In genomic region chr19:53329992-53330381, GRCm38 (mm10) we compare ENCODE assay signal across 7 mouse cellular contexts. TPM values are rescaled to one million over a fixed set of nuclear protein-coding genes. Genes with fewer than 3 reads are reported as not detected.
DNase-seq lines count a peak whose midpoint lies in the region; ATAC-seq and TF ChIP-seq lines count a peak whose summit lies in the region.

No protein-coding gene starts in this region.

- H3K27me3 ChIP-seq in intestine, embryonic 16.5 days (replicated peaks; ENCODE audit: control insufficient read depth, insufficient read depth, low read length), result no peaks in the 10 kb centered on the region
- H3K27me3 ChIP-seq in midbrain, embryonic 10.5 days (ENCODE audit: low read depth, poor library complexity, severe bottlenecking), result no peaks in the 10 kb centered on the region
- no peaks in the 10 kb centered on the region for H3K27me3 ChIP-seq in small intestine, adult 2 months (ENCODE audit: control insufficient read depth, insufficient read depth, low read length)

- no peak for TF ChIP-seq POLR2A in small intestine, adult 2 months (IDR thresholded peaks at IDR 0.05; ENCODE audit: low read depth, low read length)

- TF ChIP-seq CTCF in small intestine, adult 2 months (IDR thresholded peaks at IDR 0.05; ENCODE audit: extremely low read depth, insufficient read length, insufficient replicate concordance, low read depth, low read length), result no peak

- H3K4me2 ChIP-seq in intestine, embryonic 16.5 days (ENCODE audit: low read depth, low read length), result peak overlapping the region; percentile 97

- WGBS in intestine, embryonic 16.5 days, result under 1% methylated on average over 29 of the region's 29 CpGs
- WGBS in midbrain, embryonic 10.5 days, result under 1% methylated on average over 29 of the region's 29 CpGs
- 2% methylated on average over 29 of the region's 29 CpGs for WGBS in small intestine, adult 2 months

- intact Hi-C loops in left cerebral cortex, postnatal 4 days (cut with DNase I), result no loop called here

- peak; percentile 81 to 88 for DNase-seq in adrenal gland, adult (ENCODE audit: inconsistent age in 2 of 2, low spot score in 1 of 2)
- DNase-seq in embryo, embryonic 10.5 days (ENCODE audit: low spot score), result peak; percentile 85
- DNase-seq in gastrocnemius, postnatal 4 days (ENCODE audit: low spot score in 2 of 2), result peak; percentile 59 to 80
- peak; percentile 81 for DNase-seq in left cerebral cortex, postnatal 4 days
- peak; percentile 82 for DNase-seq in midbrain, embryonic 10.5 days (ENCODE audit: low spot score)

- H3K9ac ChIP-seq in intestine, embryonic 16.5 days (ENCODE audit: low read depth, low read length), result peak overlapping the region; percentile 88

- H3K4me1 ChIP-seq in intestine, embryonic 16.5 days (ENCODE audit: control insufficient read depth, insufficient read depth, low read length), result peaks cover 18% of the 10 kb centered on the region
- peaks cover 40% of the 10 kb centered on the region for H3K4me1 ChIP-seq in midbrain, embryonic 10.5 days
- H3K4me1 ChIP-seq in small intestine, adult 2 months (ENCODE audit: control insufficient read depth, insufficient read depth, insufficient read length, low read length), result peaks cover 10% of the 10 kb centered on the region

- peaks cover 8% of the 10 kb centered on the region for H3K36me3 ChIP-seq in intestine, embryonic 16.5 days (ENCODE audit: control insufficient read depth, insufficient read depth, low read length)
- peaks cover 37% of the 10 kb centered on the region for H3K36me3 ChIP-seq in midbrain, embryonic 10.5 days
- peaks cover 22% of the 10 kb centered on the region for H3K36me3 ChIP-seq in small intestine, adult 2 months (ENCODE audit: control insufficient read depth, insufficient read depth, low read length)

- H3K27ac ChIP-seq in intestine, embryonic 16.5 days (ENCODE audit: low read length), result peak overlapping the region; percentile 54
- H3K27ac ChIP-seq in midbrain, embryonic 10.5 days (replicated peaks), result peak overlapping the region; percentile 84
- H3K27ac ChIP-seq in small intestine, adult 2 months (ENCODE audit: insufficient read depth, low read depth, low read length), result no peak overlapping the region

- H3K9me3 ChIP-seq in intestine, embryonic 16.5 days (ENCODE audit: control insufficient read depth, low read length), result no peaks in the 10 kb centered on the region
- no peaks in the 10 kb centered on the region for H3K9me3 ChIP-seq in midbrain, embryonic 10.5 days (replicated peaks)

- H3K4me3 ChIP-seq in intestine, embryonic 16.5 days (ENCODE audit: low read length), result peak overlapping the region; percentile 94
- H3K4me3 ChIP-seq in midbrain, embryonic 10.5 days, result peak overlapping the region; percentile 72
- peak overlapping the region; percentile 76 for H3K4me3 ChIP-seq in small intestine, adult 2 months (ENCODE audit: low read depth, low read length)

- ATAC-seq in intestine, embryonic 16.5 days, result peak; percentile 68

RNA-seq across cellular contexts. Expression of gene Mxi1, which starts 19.7 kb away (rescaled TPM):
- 10 to 100 TPM; 27.0 to 28.4 TPM for total RNA-seq in gastrocnemius, postnatal 4 days (2021)
- polyA plus RNA-seq in intestine, embryonic 16.5 days (2015; fragmentation: Nextera tagmentation; extraction: Ambion mirVana), result 10.3 and 12.9 TPM in 2 replicates
- total RNA-seq in left cerebral cortex, postnatal 4 days (2021), result 10 to 100 TPM; 32.5 to 34.7 TPM
- 19.7 and 28.5 TPM in 2 replicates for polyA plus RNA-seq in midbrain, embryonic 10.5 days (2016; fragmentation: Nextera tagmentation; extraction: Ambion mirVana)
- polyA plus RNA-seq in small intestine, adult 2 months (2012; rRNA removed), result 30.7 and 66.0 TPM in 2 replicates

RNA-seq across cellular contexts. Expression of gene Gm10197, which starts 41.6 kb away (rescaled TPM):
- not detected for total RNA-seq in gastrocnemius, postnatal 4 days (2021)
- not detected in 2 replicates for polyA plus RNA-seq in intestine, embryonic 16.5 days (2015; fragmentation: Nextera tagmentation; extraction: Ambion mirVana)
- not detected for total RNA-seq in left cerebral cortex, postnatal 4 days (2021)
- polyA plus RNA-seq in midbrain, embryonic 10.5 days (2016; fragmentation: Nextera tagmentation; extraction: Ambion mirVana), result 2.1 and 4.3 TPM in 2 replicates
- polyA plus RNA-seq in small intestine, adult 2 months (2012; rRNA removed), result not detected in 2 replicates
